Mouse (Mus musculus): ENCODE results near the gene Ubxn6. TPM values are rescaled to one million over a fixed set of nuclear protein-coding genes. Genes with fewer than 3 reads are reported as not detected.

Gene Ubxn6
- total RNA-seq, 1 experiment = 34.8 TPM

DNA sequence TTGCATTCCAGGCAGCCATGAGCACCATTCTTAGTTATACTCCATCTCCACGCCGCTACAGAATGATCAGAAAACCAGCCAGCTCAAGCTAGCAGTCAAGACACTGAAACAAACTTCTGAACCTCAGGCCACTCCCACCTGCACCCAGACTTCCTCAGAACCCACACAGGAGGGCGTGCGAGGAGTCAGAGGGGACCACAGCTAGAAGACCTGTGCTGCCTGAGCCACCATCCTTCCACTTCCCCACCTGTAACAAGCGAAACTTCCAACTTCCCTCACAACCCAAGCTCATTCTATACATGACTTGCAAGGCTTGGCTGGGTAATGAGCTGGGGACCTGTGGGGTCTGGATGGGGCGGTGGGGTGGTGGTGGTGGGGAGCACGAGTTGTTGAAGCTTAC is 42.0 kb downstream of the Ubxn6 start:
- Histone ChIP-seq H3K36me3 (ENCODE audit: control insufficient read depth, insufficient read depth, low read length, poor library complexity, severe bottlenecking) (peaks cover 26% of the 10 kb centered on the region; the same call in 1 of the 2 replicates), H3K27ac (ENCODE audit: insufficient read depth, low read depth, low read length, poor library complexity, severe bottlenecking) (no peak overlapping the region), H3K9ac (ENCODE audit: insufficient read depth, low read depth, low read length, poor library complexity, severe bottlenecking) (0 out of 2 replicates have a peak overlapping the region, but pooled peaks have one; percentile 16)

DNA sequence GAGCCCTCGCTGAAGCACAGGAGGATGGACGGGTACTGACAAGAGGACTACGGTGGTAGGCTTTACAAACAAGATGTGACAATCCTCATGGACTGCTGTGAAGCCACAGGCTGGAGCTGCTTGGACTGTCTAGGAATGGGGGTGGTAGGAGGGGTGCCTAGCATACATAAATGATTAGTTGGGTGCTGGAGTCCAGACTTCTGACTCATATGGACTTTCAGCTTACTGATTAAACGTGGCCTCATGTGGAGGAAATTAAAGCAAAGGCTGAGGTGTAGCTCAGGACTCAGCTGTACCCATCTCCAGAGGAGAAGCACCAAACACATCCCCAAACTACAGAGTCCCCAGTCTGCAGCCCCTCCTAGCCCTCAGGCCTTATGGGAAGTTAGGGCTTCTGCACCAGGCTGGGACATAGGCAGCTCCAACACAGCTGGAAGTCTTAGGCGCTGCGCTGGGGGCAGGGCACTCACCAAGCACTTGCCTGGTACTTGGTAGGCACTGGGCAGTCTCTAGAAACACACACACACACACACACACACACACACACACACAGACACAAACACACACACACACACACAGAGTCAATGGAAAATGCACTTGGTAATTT is 42.6 kb downstream of the Ubxn6 start:
- no peak overlapping the region for H3K9ac ChIP-seq (ENCODE audit: insufficient read depth, low read depth, low read length, poor library complexity, severe bottlenecking)
- DNase-seq (ENCODE audit: low read depth, low spot score) = no peak
- in situ Hi-C loops (cut with MboI; ENCODE audit: low sequenced_read_pairs in 2 of 2, unreplicated experiment in 2 of 2) = no loop called here
- H3K4me1 ChIP-seq (ENCODE audit: control insufficient read depth in 2 of 2, insufficient read depth in 2 of 2, low read length in 2 of 2, poor library complexity in 1 of 2) = peaks cover 4 to 12% of the 10 kb centered on the region in 2 experiments
- no peak for TF ChIP-seq ZNF384 (IDR thresholded peaks at IDR 0.05; ENCODE audit: low read depth, low read length)
- no peak for TF ChIP-seq HCFC1 (IDR thresholded peaks at IDR 0.05; ENCODE audit: borderline replicate concordance, insufficient read depth, low read length)
- no peak for TF ChIP-seq CHD2 (IDR thresholded peaks at IDR 0.05; ENCODE audit: low read depth, low read length)
- TF ChIP-seq ZC3H11A (IDR thresholded peaks at IDR 0.05; ENCODE audit: borderline replicate concordance, low read depth, low read length) = no peak
- H3K4me3 ChIP-seq (ENCODE audit: insufficient read depth in 1 of 2, low read depth in 1 of 2, low read length in 2 of 2, poor library complexity in 1 of 2, severe bottlenecking in 1 of 2) = no peak overlapping the region
- H3K36me3 ChIP-seq (ENCODE audit: control insufficient read depth, insufficient read depth, low read length, poor library complexity, severe bottlenecking) = peaks cover 26% of the 10 kb centered on the region; the same call in 1 of the 2 replicates
- no peaks in the 10 kb centered on the region for H3K9me3 ChIP-seq (ENCODE audit: control insufficient read depth, insufficient read depth, low read depth, low read length)
- no peak overlapping the region for H3K27ac ChIP-seq (ENCODE audit: insufficient read depth, low read depth, low read length, poor library complexity, severe bottlenecking)

More for the DNA sequence above, 42.0 kb downstream of the Ubxn6 start:
- TF ChIP-seq CHD2 (IDR thresholded peaks at IDR 0.05; ENCODE audit: low read depth, low read length) = no peak
- TF ChIP-seq MAFK (IDR thresholded peaks at IDR 0.05; ENCODE audit: insufficient read depth, low read depth, low read length) = no peak
- TF ChIP-seq ZNF384 (IDR thresholded peaks at IDR 0.05; ENCODE audit: low read depth, low read length) = no peak
- TF ChIP-seq HCFC1 (IDR thresholded peaks at IDR 0.05; ENCODE audit: borderline replicate concordance, insufficient read depth, low read length) = no peak
- TF ChIP-seq ZC3H11A (IDR thresholded peaks at IDR 0.05; ENCODE audit: borderline replicate concordance, low read depth, low read length) = no peak
- in situ Hi-C loops (cut with MboI; ENCODE audit: low sequenced_read_pairs in 2 of 2, unreplicated experiment in 2 of 2) = no loop called here
- DNase-seq (ENCODE audit: low read depth, low spot score) = no peak
- no peak overlapping the region for H3K4me3 ChIP-seq (ENCODE audit: insufficient read depth in 1 of 2, low read depth in 1 of 2, low read length in 2 of 2, poor library complexity in 1 of 2, severe bottlenecking in 1 of 2)
- H3K4me1 ChIP-seq (ENCODE audit: control insufficient read depth in 2 of 2, insufficient read depth in 2 of 2, low read length in 2 of 2, poor library complexity in 1 of 2) = peaks cover 4 to 12% of the 10 kb centered on the region in 2 experiments
- H3K9me3 ChIP-seq (ENCODE audit: control insufficient read depth, insufficient read depth, low read depth, low read length) = no peaks in the 10 kb centered on the region

DNA sequence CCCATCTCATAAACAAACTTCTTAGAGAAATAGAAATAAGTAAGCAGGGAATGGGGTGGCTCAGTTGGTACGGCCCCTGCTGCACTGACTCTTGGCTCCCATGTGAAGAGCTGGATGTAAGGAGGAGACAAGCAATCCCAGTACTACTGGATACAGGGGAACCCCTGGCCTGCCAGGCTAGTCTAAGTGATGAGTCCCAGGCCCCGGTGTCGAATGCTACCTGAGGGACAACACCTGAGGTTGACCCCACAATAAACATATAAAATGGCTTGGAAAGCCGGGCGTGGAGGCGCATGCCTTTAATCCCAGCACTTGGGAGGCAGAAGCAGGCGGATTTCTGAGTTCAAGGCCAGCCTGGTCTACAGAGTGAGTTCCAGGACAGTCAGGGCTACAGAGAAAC is 43.4 kb downstream of the Ubxn6 start:
- no peak overlapping the region for H3K9ac ChIP-seq (ENCODE audit: insufficient read depth, low read depth, low read length, poor library complexity, severe bottlenecking)
- H3K4me1 ChIP-seq (ENCODE audit: control insufficient read depth in 2 of 2, insufficient read depth in 2 of 2, low read length in 2 of 2, poor library complexity in 1 of 2) = peaks cover 4 to 12% of the 10 kb centered on the region in 2 experiments
- no peaks in the 10 kb centered on the region for H3K9me3 ChIP-seq (ENCODE audit: control insufficient read depth, insufficient read depth, low read depth, low read length)
- TF ChIP-seq CHD2 (IDR thresholded peaks at IDR 0.05; ENCODE audit: low read depth, low read length) (no peak), HCFC1 (IDR thresholded peaks at IDR 0.05; ENCODE audit: borderline replicate concordance, insufficient read depth, low read length) (no peak), MAFK (IDR thresholded peaks at IDR 0.05; ENCODE audit: insufficient read depth, low read depth, low read length) (no peak), ZC3H11A (IDR thresholded peaks at IDR 0.05; ENCODE audit: borderline replicate concordance, low read depth, low read length) (no peak), ZNF384 (IDR thresholded peaks at IDR 0.05; ENCODE audit: low read depth, low read length) (no peak)
- H3K36me3 ChIP-seq (ENCODE audit: control insufficient read depth, insufficient read depth, low read length, poor library complexity, severe bottlenecking) = peaks cover 26% of the 10 kb centered on the region; the same call in 1 of the 2 replicates
- no peak overlapping the region for H3K4me3 ChIP-seq (ENCODE audit: insufficient read depth in 1 of 2, low read depth in 1 of 2, low read length in 2 of 2, poor library complexity in 1 of 2, severe bottlenecking in 1 of 2)
- in situ Hi-C loops (cut with MboI; ENCODE audit: low sequenced_read_pairs in 2 of 2, unreplicated experiment in 2 of 2) = no loop called here
- DNase-seq (ENCODE audit: low read depth, low spot score) = no peak
- H3K27ac ChIP-seq (ENCODE audit: insufficient read depth, low read depth, low read length, poor library complexity, severe bottlenecking) = no peak overlapping the region

DNA sequence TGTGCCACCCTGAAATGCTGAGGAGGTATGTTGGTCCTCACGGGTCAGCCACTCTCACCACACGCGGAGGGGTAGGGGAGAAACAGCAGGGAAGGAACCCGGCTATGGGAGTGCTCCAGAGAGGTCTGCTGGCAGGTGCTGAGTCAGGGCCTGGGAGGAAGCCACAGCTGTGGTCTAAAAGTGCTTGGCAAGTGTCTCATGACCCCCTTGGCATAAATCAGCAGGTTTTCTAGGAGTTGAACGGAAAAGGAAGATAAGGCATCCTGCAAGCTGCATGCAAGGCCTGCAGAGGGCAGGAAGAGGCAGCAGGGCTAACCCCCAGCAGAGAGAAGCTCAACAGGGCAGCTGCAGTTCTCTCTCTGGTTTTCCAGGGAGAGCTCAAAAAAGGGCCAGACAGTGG is 43.9 kb downstream of the Ubxn6 start:
- Histone ChIP-seq H3K9ac (ENCODE audit: insufficient read depth, low read depth, low read length, poor library complexity, severe bottlenecking) (no peak overlapping the region), H3K9me3 (ENCODE audit: control insufficient read depth, insufficient read depth, low read depth, low read length) (no peaks in the 10 kb centered on the region), H3K27ac (ENCODE audit: insufficient read depth, low read depth, low read length, poor library complexity, severe bottlenecking) (no peak overlapping the region), H3K4me1 (ENCODE audit: control insufficient read depth in 2 of 2, insufficient read depth in 2 of 2, low read length in 2 of 2, poor library complexity in 1 of 2) (peaks cover 4 to 12% of the 10 kb centered on the region in 2 experiments), H3K4me3 (ENCODE audit: insufficient read depth in 1 of 2, low read depth in 1 of 2, low read length in 2 of 2, poor library complexity in 1 of 2, severe bottlenecking in 1 of 2) (no peak overlapping the region), H3K36me3 (ENCODE audit: control insufficient read depth, insufficient read depth, low read length, poor library complexity, severe bottlenecking) (peaks cover 26% of the 10 kb centered on the region; the same call in 1 of the 2 replicates)
- in situ Hi-C loops (cut with MboI; ENCODE audit: low sequenced_read_pairs in 2 of 2, unreplicated experiment in 2 of 2) = no loop called here
- DNase-seq (ENCODE audit: low read depth, low spot score) = no peak
- TF ChIP-seq ZNF384 (IDR thresholded peaks at IDR 0.05; ENCODE audit: low read depth, low read length) (no peak), ZC3H11A (IDR thresholded peaks at IDR 0.05; ENCODE audit: borderline replicate concordance, low read depth, low read length) (no peak), MAFK (IDR thresholded peaks at IDR 0.05; ENCODE audit: insufficient read depth, low read depth, low read length) (no peak), HCFC1 (IDR thresholded peaks at IDR 0.05; ENCODE audit: borderline replicate concordance, insufficient read depth, low read length) (no peak)

Data from ES-E14 (cell line).